Mouse (Mus musculus) stomach, embryonic 14.5 days (tissue): ENCODE measurements around the gene Gm49776. TPM values are rescaled to one million over a fixed set of nuclear protein-coding genes. Genes with fewer than 3 reads are reported as not detected.

Experiments
- ATAC-seq: fragments of 200-750 bp; cut with Nextera tagmentation; 2 replicates; pipeline ENCODE4 v1.8.0; 2017; ENCODE audit warnings: low read depth, moderate TSS enrichment; ENCODE audit not compliant: insufficient number of reproducible peaks, insufficient read depth, low FRiP score
- H3K27ac ChIP-seq: fragments of 300-500 bp; sonication (generic); 2 replicates; pipeline ENCODE4 v1.5.1; 2014; ENCODE audit warnings: mild to moderate bottlenecking, low read length, moderate library complexity, mixed read lengths
- H3K27me3 ChIP-seq: fragments of 300-500 bp; sonication (generic); 2 replicates; pipeline ENCODE4 v1.6.1; 2014; ENCODE audit warnings: low read length, control low read depth, mixed read lengths; ENCODE audit not compliant: control insufficient read depth, insufficient read depth
- H3K36me3 ChIP-seq: fragments of 300-500 bp; sonication (generic); 2 replicates; pipeline ENCODE4 v1.6.1; 2014; ENCODE audit warnings: mild to moderate bottlenecking, control low read depth, low read length, moderate library complexity, mixed read lengths; ENCODE audit not compliant: control insufficient read depth, insufficient read depth
- H3K4me1 ChIP-seq: fragments of 300-500 bp; sonication (generic); 2 replicates; pipeline ENCODE4 v1.6.1; 2014; ENCODE audit warnings: low read length, control low read depth, mixed read lengths; ENCODE audit not compliant: control insufficient read depth, insufficient read depth
- H3K4me2 ChIP-seq: fragments of 300-500 bp; sonication (generic); replicated peaks from 2 replicates; pipeline ENCODE4 v1.6.1; 2014; ENCODE audit warnings: low read depth, low read length, control low read depth
- H3K4me3 ChIP-seq: fragments of 300-500 bp; sonication (generic); 2 replicates; pipeline ENCODE4 v1.5.1; 2014; ENCODE audit warnings: low read depth, low read length, control low read depth
- H3K9ac ChIP-seq: fragments of 300-500 bp; sonication (generic); replicated peaks from 2 replicates; pipeline ENCODE4 v1.6.1; 2014; ENCODE audit warnings: low read depth, mild to moderate bottlenecking, control low read depth, low read length, moderate library complexity, mixed read lengths
- H3K9me3 ChIP-seq: fragments of 300-500 bp; sonication (generic); 2 replicates; pipeline ENCODE4 v1.6.1; 2016; ENCODE audit warnings: low read depth, low read length, control low read depth; ENCODE audit not compliant: control insufficient read depth
- WGBS: fragments of 180-500 bp; shearing (Covaris S2); extraction: QIAGEN DNeasy Blood & Tissue Kit; methylation state at CpG from one replicate; pipeline ENCODE4 v1.1.7; 2014; 5-methylcytosine and 5-hydroxymethylcytosine counted together
- polyA plus RNA-seq: library from polyadenylated mRNA; unstranded; fragments of >200 nt; fragmentation: Nextera tagmentation; extraction: Ambion mirVana; gene quantifications from 2 replicates; pipeline ENCODE4 v1.2.1, GENCODE M21; 2014

Gene Gm49776
- polyA plus RNA-seq, 1 experiment from 2014 or later, result not detected

- Histone ChIP-seq H3K27ac (no peak overlapping the region), H3K4me3 (no peak overlapping the region), H3K4me1 (peaks cover 3% of the 10 kb centered on the region; the same call in 1 of the 2 replicates), H3K27me3 (no peaks in the 10 kb centered on the region), H3K9ac (no peak overlapping the region), H3K9me3 (no peaks in the 10 kb centered on the region), H3K36me3 (peaks cover 86% of the 10 kb centered on the region), H3K4me2 (no peak overlapping the region)
- ATAC-seq, result no peak
- 92% methylated on average over 10 of the region's 10 CpGs for whole genome bisulfite sequencing
Observed at GRCm38 (mm10) chr16:18241581-18241980, 16.5 kb downstream of the Gm49776 start.

- H3K4me3 ChIP-seq, result no peak overlapping the region
Observed at GRCm38 (mm10) chr16:18236676-18237501, 21.2 kb downstream of the Gm49776 start.

GRCm38 (mm10) chr16:18235389-18236065, 22.6 kb downstream of the Gm49776 start:
- Histone ChIP-seq H3K27me3 (no peaks in the 10 kb centered on the region), H3K9ac (peak overlapping the region; percentile 85), H3K4me1 (peaks cover 17% of the 10 kb centered on the region), H3K9me3 (no peaks in the 10 kb centered on the region), H3K27ac (peak overlapping the region; percentile 90), H3K4me2 (peak overlapping the region; percentile 77), H3K4me3 (peak overlapping the region; percentile 87), H3K36me3 (peaks cover 25% of the 10 kb centered on the region)
- 2% methylated on average over 19 of the region's 19 CpGs for WGBS
- ATAC-seq, result peak; percentile 67; the same call in 1 of the 2 replicates

More at GRCm38 (mm10) chr16:18236676-18237501, 21.2 kb downstream of the Gm49776 start:
- Histone ChIP-seq H3K36me3 (peaks cover 39% of the 10 kb centered on the region), H3K4me2 (no peak overlapping the region; the same call in 1 of the 2 replicates), H3K27me3 (no peaks in the 10 kb centered on the region), H3K9me3 (no peaks in the 10 kb centered on the region), H3K9ac (no peak overlapping the region), H3K27ac (no peak overlapping the region), H3K4me1 (peaks cover 15% of the 10 kb centered on the region)
- 71% methylated on average over 7 of the region's 7 CpGs for WGBS
- ATAC-seq, result no peak

DNA sequence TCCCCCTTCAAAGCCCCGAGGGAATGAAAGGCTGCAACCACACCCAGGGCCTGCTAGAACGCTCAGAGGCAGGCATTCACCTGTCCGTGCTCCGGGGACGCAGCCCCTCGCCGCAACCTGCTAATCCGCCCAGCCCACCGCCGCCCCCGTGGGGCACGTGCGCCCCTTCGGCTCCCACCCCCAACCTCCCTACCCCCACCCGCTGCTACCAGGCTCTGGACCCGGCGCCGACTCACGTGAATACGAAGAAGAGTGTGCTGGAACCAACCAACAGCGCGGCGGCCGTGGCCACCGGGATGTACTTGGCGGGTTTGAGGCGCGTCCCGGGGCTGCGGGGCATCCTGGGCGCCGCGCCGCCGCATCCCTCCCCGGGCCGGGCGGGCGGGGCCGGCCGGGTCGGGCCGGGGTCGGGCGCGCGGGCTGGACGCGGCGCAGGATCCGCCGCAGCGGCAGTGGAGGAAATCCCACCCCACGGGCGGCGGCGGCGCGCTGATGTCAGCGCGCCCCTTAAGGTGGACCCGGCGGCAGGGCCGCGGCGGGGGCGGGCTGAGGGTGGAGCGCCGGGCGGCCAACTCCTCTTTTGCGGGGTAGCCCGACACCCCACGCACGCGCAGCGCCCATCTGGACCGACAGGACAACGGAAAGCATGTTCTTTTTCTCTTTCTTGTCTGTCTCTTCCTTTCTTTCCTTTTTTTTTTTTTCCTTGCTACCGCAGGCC, 23.3 kb downstream of the Gm49776 start, which contains the start of gene Zdhhc8:
Gene Zdhhc8, minus strand, starts transcription at position 466 of the 718 bp plus-strand sequence.
- Histone ChIP-seq H3K27me3 (no peaks in the 10 kb centered on the region), H3K4me1 (peaks cover 17% of the 10 kb centered on the region), H3K27ac (peak within 1 kb of the TSS; percentile 90), H3K4me2 (peak within 1 kb of the TSS; percentile 77), H3K4me3 (peak within 1 kb of the TSS; percentile 87), H3K9ac (peak within 1 kb of the TSS; percentile 85), H3K36me3 (peaks cover 19% of the 10 kb centered on the region), H3K9me3 (no peaks in the 10 kb centered on the region)
- ATAC-seq, result peak; percentile 88
- under 1% methylated on average over 62 of the region's 79 CpGs for WGBS

- Histone ChIP-seq H3K4me2 (peak overlapping the region; percentile 77), H3K27me3 (no peaks in the 10 kb centered on the region), H3K9me3 (no peaks in the 10 kb centered on the region), H3K4me1 (peaks cover 17% of the 10 kb centered on the region), H3K4me3 (peak overlapping the region; percentile 87), H3K36me3 (peaks cover 14% of the 10 kb centered on the region), H3K27ac (peak overlapping the region; percentile 68; the same call in 1 of the 2 replicates), H3K9ac (peak overlapping the region; percentile 85)
- ATAC-seq, result no peak
- 14% methylated on average over 13 of the region's 13 CpGs for WGBS
Observed at GRCm38 (mm10) chr16:18233919-18234670, 24.0 kb downstream of the Gm49776 start.

GRCm38 (mm10) chr16:18233451-18233850, 24.7 kb downstream of the Gm49776 start:
- no peak overlapping the region for H3K27ac ChIP-seq

DNA sequence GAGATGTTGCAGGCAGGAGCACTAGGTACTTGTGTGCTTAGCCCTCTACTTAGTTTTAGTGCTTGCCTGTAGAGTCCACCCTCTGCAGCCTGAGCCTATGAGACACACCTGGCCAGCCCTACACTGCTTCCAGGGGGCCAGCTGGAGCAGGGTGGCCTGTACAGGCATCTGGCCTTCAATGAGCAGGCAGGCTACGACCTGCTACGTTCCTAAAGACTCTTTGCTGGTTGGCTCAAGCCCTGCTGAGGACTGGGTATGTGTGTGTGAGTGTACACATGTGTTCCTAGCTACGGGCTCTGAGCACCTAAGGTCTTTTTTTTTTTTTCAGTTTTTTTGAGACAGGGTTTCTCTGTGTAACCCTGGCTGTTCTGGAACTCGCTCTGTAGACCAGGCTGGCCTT, 26.7 kb downstream of the Gm49776 start:
- H3K9me3 ChIP-seq, result no peaks in the 10 kb centered on the region
- no peak overlapping the region for H3K27ac ChIP-seq
- no peak overlapping the region for H3K4me3 ChIP-seq
- H3K36me3 ChIP-seq, result peaks cover 11% of the 10 kb centered on the region; the same call in 1 of the 2 replicates
- no peak for ATAC-seq
- H3K9ac ChIP-seq, result no peak overlapping the region
- WGBS, result 68% methylated on average over 4 of the region's 4 CpGs
- H3K4me2 ChIP-seq, result no peak overlapping the region
- H3K27me3 ChIP-seq, result no peaks in the 10 kb centered on the region
- peaks cover 17% of the 10 kb centered on the region for H3K4me1 ChIP-seq

More at GRCm38 (mm10) chr16:18233451-18233850, 24.7 kb downstream of the Gm49776 start:
- H3K27me3 ChIP-seq, result no peaks in the 10 kb centered on the region
- peaks cover 10% of the 10 kb centered on the region for H3K36me3 ChIP-seq
- H3K4me2 ChIP-seq, result peak overlapping the region; percentile 77
- H3K4me3 ChIP-seq, result no peak overlapping the region; the same call in 1 of the 2 replicates
- no peaks in the 10 kb centered on the region for H3K9me3 ChIP-seq
- peaks cover 17% of the 10 kb centered on the region for H3K4me1 ChIP-seq
- no peak for ATAC-seq
- WGBS, result 45% methylated on average over 1 of the region's 1 CpGs
- no peak overlapping the region for H3K9ac ChIP-seq
